Mouse (Mus musculus): ENCODE measurements around the gene Slco2b1.
A peak's percentile ranks its signal among the peaks of the same experiment; 100 is the strongest.

Gene Slco2b1

GRCm38 (mm10) chr7:99693387-99693786, 17.8 kb downstream of the Slco2b1 start:
- no peak for DNase-seq

DNA sequence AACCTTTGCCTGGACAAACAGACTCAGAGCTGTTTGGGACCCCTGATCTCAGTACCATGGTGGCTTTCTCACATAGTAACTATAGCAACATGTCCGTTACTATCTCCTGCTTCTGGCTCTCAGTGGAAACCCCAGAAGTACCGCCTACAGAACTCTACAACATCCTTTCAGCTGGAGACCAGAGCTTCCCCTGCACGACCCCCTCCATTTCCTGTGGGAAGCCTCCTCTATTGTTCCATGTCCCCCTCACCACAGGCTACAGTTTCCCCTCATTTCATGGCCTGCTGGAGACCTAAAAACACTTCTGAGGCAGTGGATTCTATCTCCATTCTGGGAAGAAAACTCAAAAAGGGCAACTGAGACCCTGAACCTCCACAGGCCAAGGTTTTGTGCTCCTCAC, 18.7 kb downstream of the Slco2b1 start:
- DNase-seq, result no peak

- no peak for DNase-seq
These were observed 20.3 kb downstream of the Slco2b1 start for GRCm38 (mm10) chr7:99690819-99691218.

- no peak for DNase-seq
These were observed 27.1 kb downstream of the Slco2b1 start for GRCm38 (mm10) chr7:99684086-99684485.

DNA sequence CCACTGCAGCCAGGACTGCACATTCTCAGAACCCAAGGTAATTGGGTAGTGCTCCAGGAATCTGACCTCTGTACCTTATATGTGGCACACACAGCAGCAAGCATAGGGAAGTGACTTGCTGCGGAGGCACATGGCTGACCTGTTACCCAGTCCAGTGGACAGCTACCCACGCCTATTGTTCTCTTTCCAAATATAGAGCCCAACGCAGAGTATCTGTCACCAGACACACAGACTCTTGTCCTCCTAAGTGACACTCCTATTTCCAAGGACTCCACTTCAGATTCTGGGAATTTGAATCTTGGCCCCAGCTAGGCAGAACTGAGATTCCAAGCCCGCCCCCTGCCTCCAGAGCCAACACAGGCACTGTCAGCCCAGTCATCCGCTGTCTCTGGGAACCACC, 30.4 kb downstream of the Slco2b1 start:
- DNase-seq, result no peak

- no peak for DNase-seq
These were observed 36.2 kb downstream of the Slco2b1 start for GRCm38 (mm10) chr7:99674890-99675289.

GRCm38 (mm10) chr7:99674209-99674608, 36.9 kb downstream of the Slco2b1 start:
- no peak for DNase-seq

GRCm38 (mm10) chr7:99673188-99673587, 38.0 kb downstream of the Slco2b1 start:
- no peak for DNase-seq

GRCm38 (mm10) chr7:99671544-99672435, 39.4 kb downstream of the Slco2b1 start:
- no peak for DNase-seq

DNA sequence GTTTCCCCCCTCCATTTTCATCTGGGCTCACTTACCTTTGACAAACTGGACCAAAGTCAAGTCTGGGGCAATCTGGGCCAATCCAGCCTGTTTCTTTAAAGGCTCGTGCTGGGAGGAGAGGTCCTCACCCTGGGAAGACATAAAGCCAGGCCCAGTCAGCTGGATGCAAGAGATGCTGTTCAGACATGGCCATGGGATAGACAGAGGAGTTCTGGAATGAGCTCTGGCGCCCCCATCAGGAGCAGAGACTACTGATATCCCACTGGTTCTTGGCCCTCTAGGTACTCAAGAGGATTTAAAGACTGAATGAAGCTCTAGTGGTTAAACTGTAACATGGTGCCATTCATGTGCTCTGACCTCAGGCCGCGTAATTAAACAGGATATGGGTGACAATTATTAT, 40.2 kb downstream of the Slco2b1 start:
- no peak for DNase-seq

- DNase-seq, result peak in 1 of 2 experiments; percentile 55
These were observed 42.3 kb downstream of the Slco2b1 start for GRCm38 (mm10) chr7:99668802-99669201.

GRCm38 (mm10) chr7:99667096-99667495, 44.0 kb downstream of the Slco2b1 start:
- DNase-seq, result no peak

- DNase-seq, result no peak
These were observed 45.2 kb downstream of the Slco2b1 start for GRCm38 (mm10) chr7:99665731-99666452.

GRCm38 (mm10) chr7:99664571-99665485, 46.3 kb downstream of the Slco2b1 start:
- peak; percentile 75 to 77 for DNase-seq

GRCm38 (mm10) chr7:99663507-99664220, 47.5 kb downstream of the Slco2b1 start:
- DNase-seq, result no peak

- DNase-seq, result no peak
These were observed 48.8 kb downstream of the Slco2b1 start for GRCm38 (mm10) chr7:99662311-99662710.

- no peak for DNase-seq
These were observed 49.4 kb downstream of the Slco2b1 start for GRCm38 (mm10) chr7:99661571-99662230.

- no peak for DNase-seq
These were observed 50.1 kb downstream of the Slco2b1 start for GRCm38 (mm10) chr7:99661071-99661470.

- DNase-seq, result peak; percentile 60 to 63
These were observed 51.6 kb downstream of the Slco2b1 start for GRCm38 (mm10) chr7:99659379-99660029.

GRCm38 (mm10) chr7:99654244-99654643, 56.9 kb downstream of the Slco2b1 start:
- DNase-seq, result no peak

DNA sequence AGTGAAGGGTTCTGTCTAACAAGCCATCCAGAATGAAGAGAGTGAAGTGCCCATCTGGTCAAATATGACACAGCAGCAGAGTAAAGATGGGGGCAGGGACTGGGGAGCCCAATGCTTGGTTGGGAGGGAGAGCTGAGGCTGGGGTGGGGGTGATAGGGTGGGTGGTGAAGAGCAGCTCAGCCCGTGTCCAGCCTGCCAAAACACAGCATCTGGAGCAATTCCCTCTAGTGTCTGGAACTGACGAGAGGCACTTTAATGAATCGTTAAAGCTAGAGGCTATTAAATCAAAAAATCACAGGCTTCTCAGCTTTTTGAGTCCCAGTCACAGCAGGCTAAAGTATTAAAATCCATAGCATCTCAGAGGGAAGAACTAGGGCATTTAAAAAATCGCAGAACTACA, 61.6 kb downstream of the Slco2b1 start:
- DNase-seq, result no peak
